Mouse (Mus musculus): ENCODE data around the gene Ahdc1.
"Not testable (repeated sequence)": the region's sequence is repeated elsewhere in the genome, so short reads cannot be mapped to it uniquely, and the experiment has no call there.

The Ahdc1 gene

GRCm38 (mm10) chr4:133094936-133095733 lies 84.1 kb downstream of the Ahdc1 start:
- DNase-seq (ENCODE audit: low spot score in 2 of 2): peak in 1 of 2 experiments; percentile 63

- DNase-seq (ENCODE audit: low spot score in 2 of 2): not testable (repeated sequence)
These were observed 84.6 kb downstream of the Ahdc1 start for GRCm38 (mm10) chr4:133095734-133096065.

GRCm38 (mm10) chr4:133096671-133097070 lies 85.6 kb downstream of the Ahdc1 start:
- DNase-seq (ENCODE audit: low spot score in 2 of 2): not testable (repeated sequence)

- no peak for DNase-seq (ENCODE audit: low spot score in 2 of 2)
These were observed 90.7 kb downstream of the Ahdc1 start for GRCm38 (mm10) chr4:133101751-133102150.

- DNase-seq (ENCODE audit: low spot score in 2 of 2): no peak
These were observed 92.6 kb downstream of the Ahdc1 start for GRCm38 (mm10) chr4:133103525-133104193.

GRCm38 (mm10) chr4:133104194-133104569 lies 93.1 kb downstream of the Ahdc1 start:
- no peak for DNase-seq (ENCODE audit: low spot score in 2 of 2)

GRCm38 (mm10) chr4:133106691-133107090 lies 95.6 kb downstream of the Ahdc1 start:
- DNase-seq (ENCODE audit: low spot score in 2 of 2): no peak

- no peak for DNase-seq (ENCODE audit: low spot score in 2 of 2)
These were observed 96.8 kb downstream of the Ahdc1 start for GRCm38 (mm10) chr4:133107788-133108281.

- no peak for DNase-seq (ENCODE audit: low spot score in 2 of 2)
These were observed 97.6 kb downstream of the Ahdc1 start for GRCm38 (mm10) chr4:133108481-133109334.

- no peak for DNase-seq (ENCODE audit: low spot score in 2 of 2)
These were observed 98.3 kb downstream of the Ahdc1 start for GRCm38 (mm10) chr4:133109335-133109801.

GRCm38 (mm10) chr4:133112175-133112838 lies 101.2 kb downstream of the Ahdc1 start:
- no peak for DNase-seq (ENCODE audit: low spot score in 2 of 2)

- no peak for DNase-seq (ENCODE audit: low spot score in 2 of 2)
These were observed 102.4 kb downstream of the Ahdc1 start for GRCm38 (mm10) chr4:133113351-133113882.

GRCm38 (mm10) chr4:133114762-133115161 lies 103.7 kb downstream of the Ahdc1 start:
- no peak for DNase-seq (ENCODE audit: low spot score in 2 of 2)

GRCm38 (mm10) chr4:133115721-133116429 lies 104.8 kb downstream of the Ahdc1 start:
- no peak for DNase-seq (ENCODE audit: low spot score in 2 of 2)

GRCm38 (mm10) chr4:133116756-133117470 lies 105.9 kb downstream of the Ahdc1 start:
- DNase-seq (ENCODE audit: low spot score in 2 of 2): no peak

- DNase-seq (ENCODE audit: low spot score in 2 of 2): no peak
These were observed 106.7 kb downstream of the Ahdc1 start for GRCm38 (mm10) chr4:133117556-133118411.

GRCm38 (mm10) chr4:133118775-133119375 lies 107.8 kb downstream of the Ahdc1 start:
- DNase-seq (ENCODE audit: low spot score in 2 of 2): no peak

GRCm38 (mm10) chr4:133119579-133119978 lies 108.5 kb downstream of the Ahdc1 start:
- DNase-seq (ENCODE audit: low spot score in 2 of 2): no peak

Measured in spleen, postnatal 10 days (tissue).